Mouse (Mus musculus) layer of hippocampus, adult 2 months (tissue): Measurements from ENCODE around the gene 1700037C18Rik. TPM values are rescaled to one million over a fixed set of nuclear protein-coding genes. Genes with fewer than 3 reads are reported as not detected.
"Not testable (repeated sequence)": the region's sequence is repeated elsewhere in the genome, so short reads cannot be mapped to it uniquely, and the experiment has no call there.

ENCODE experiments used
- DNase-seq, 2 experiments: peaks; one replicate each; pipeline ENCODE4 v3.0.0; 2022; ENCODE audit warnings: low spot score in 2 of 2
- H3K27ac ChIP-seq: fragments of 200-600 bp; 2 replicates; pipeline ENCODE4 v1.8.1; 2022
- H3K4me3 ChIP-seq: fragments of 200-600 bp; 2 replicates; pipeline ENCODE4 v1.8.1; 2022; ENCODE audit warnings: mild to moderate bottlenecking
- CTCF ChIP-seq: fragments of 200-600 bp; conservative IDR thresholded peaks from 2 replicates; pipeline ENCODE4 v1.8.1; 2022; ENCODE audit warnings: antibody characterized with exemption, mild to moderate bottlenecking, moderate library complexity
- microRNA-seq, 2 experiments: library from miRNA; unstranded; fragments of <30 nt; microRNA quantifications; one replicate each; pipeline ENCODE4 v1.2.0; 2021
- total RNA-seq, 2 experiments: library from RNA; stranded (reverse); gene quantifications; 2 replicates each; pipeline ENCODE4 v1.2.3; 2021

The 1700037C18Rik gene
- total RNA-seq, 2 experiments from 2014 or later: 4.2 to 4.7 TPM

DNA sequence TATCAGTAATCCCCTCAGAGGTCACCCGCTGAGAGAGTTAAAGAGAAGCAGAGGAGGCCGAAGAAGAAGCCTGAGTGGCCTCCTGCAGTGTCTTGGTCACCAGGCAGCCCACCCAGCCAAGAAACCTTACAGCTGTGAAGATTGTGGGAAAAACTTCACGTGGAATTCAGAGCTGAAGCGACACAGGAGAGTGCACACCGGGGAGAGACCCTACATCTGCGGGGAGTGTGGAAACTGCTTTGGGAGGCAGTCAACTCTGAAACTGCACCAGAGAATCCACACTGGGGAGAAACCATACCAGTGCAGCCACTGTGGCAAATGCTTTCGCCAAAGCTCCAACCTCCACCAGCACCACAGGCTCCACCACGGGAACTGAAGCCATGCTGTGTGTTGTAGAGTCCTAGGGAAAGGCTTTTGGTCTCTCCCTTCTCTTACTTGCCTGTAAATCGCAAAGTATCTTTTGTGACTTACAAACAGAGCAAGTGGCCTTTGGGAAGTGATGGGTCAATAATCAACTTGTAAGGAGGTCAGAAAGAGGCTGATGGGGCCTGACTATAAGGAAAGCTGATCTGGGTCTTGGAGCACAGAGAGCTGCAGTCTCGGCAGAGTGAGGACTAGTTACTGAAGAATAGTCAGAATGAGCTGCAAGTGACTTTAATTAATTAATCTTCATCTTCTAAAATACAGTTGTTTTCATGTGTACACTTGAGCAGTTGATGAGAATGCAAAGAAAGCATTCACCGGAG, 53.9 kb downstream of the 1700037C18Rik start:
- Histone ChIP-seq H3K4me3 (no peak overlapping the region), H3K27ac (no peak overlapping the region)
- DNase-seq: no peak
- no peak for TF ChIP-seq CTCF

DNA sequence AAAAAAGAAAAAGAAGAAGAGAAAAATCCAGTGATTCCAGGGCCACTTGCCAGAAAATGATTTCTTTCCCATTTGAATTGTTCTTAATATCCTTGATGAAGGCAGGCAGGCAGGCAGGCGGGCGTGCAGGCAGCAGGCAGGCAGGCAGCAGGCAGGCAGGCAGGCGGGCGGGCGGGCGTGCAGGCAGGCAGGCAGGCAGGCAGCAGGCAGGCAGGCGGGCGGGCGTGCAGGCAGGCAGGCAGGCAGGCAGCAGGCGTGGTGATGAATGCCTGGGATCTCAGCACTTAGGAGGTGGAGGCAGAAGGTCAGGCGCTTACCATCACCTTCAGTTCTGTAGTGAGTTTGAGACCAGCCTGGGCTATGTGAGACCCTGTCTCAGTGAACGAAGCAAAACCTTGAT, 55.9 kb downstream of the 1700037C18Rik start:
- Histone ChIP-seq H3K27ac (no peak overlapping the region), H3K4me3 (no peak overlapping the region)
- peak; percentile 37 to 40 for DNase-seq
- TF ChIP-seq CTCF: no peak

DNA sequence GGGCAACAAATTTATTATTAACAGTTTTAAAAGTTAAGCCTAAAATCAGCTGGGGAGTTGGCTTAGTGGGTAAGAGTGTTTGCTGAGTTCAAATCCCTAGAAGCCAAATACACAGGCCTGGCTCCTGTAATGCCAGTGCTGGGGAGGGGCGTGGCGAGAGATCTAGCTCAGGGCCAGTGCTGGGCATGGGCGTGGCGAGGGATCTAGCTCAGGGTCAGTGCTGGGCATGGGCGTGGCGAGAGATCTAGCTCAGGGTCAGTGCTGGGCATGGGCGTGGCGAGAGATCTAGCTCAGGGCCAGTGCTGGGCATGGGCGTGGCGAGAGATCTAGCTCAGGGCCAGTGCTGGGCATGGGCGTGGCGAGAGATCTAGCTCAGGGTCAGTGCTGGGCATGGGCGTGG, 57.2 kb downstream of the 1700037C18Rik start:
- not testable (repeated sequence) for H3K4me3 ChIP-seq, H3K27ac ChIP-seq, DNase-seq

DNA sequence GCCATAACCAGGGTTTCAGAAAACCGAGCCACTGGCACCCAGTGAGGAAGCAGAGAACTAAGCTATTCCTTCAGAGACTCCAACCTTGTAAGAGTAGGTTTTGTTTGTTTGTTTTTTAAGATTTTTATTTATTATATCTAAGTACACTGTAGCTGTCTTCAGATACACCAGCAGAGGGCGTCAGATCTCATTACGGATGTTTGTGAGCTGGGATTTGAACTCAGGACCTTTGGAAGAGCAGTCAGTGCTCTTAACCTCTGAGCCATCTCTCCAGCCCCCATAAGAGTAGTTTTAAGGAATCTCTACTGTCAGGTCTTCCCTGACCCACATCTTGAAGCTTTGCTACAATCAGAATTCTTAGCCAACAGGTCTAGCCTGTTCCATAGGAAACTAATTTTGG, 60.1 kb downstream of the 1700037C18Rik start:
- Histone ChIP-seq H3K27ac (no peak overlapping the region), H3K4me3 (no peak overlapping the region)
- TF ChIP-seq CTCF: peak; percentile 62
- no peak for DNase-seq

DNA sequence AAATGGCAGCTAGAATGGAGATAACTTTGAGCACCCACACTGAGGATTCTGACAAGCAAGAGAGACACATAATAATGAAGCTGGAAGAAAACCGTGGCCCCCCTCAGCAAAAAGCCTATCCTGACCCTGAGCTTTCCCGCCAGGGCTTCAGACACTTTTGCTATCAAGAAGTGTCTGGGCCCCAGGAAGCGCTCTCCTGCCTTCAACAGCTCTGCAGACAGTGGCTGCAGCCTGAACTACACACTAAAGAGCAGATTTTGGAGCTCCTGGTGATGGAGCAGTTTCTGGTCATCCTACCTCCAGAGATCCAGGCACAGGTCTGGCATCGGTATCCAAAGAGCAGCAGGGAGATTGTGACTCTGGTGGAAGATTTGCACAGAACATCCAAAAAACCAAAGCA, 60.6 kb downstream of the 1700037C18Rik start:
- no peak for DNase-seq
- TF ChIP-seq CTCF: no peak
- Histone ChIP-seq H3K4me3 (peak overlapping the region; percentile 61), H3K27ac (peak overlapping the region; percentile 95)

DNA sequence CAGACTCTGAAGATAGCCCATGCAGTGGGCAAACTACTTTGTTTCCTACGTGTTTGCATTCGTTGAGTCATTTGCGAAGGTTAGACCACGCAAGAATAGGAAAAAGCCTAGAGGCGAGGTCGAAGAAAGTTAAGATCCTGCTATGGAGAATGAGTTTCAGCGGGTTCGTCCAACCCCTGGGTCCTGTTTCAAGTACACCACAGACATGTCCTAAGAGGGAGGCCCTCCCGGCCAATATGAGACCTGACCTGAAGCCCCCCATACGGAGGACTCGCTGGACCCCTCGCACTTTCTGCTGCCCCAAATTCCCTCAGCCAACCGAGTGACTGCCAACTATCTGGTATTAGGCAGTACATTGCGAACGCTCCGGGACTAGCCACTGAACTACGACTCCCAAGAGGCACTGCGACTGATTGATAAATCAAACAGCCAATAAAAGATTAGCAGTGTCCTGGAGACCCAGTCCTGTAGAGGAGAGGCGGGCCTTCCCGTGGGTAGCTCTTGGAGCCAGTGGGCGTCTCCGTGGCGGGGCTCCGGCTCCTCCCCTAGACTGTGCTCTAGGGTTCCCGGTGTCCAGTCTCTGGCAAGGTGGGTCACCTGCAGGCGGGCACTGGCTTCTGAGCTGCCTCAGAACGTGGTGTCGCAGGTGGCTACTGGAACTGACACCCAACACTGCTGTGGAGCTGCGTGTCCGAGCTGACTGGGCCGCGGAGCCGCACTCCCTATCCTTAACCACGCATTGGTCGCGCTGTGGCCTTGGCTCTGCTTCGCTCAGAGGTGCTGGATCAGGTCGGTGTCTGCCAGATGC, 61.6 kb downstream of the 1700037C18Rik start, which contains the start of gene Zfp174:
Gene Zfp174 (plus strand): TSS at position 558 of the 808 bp plus-strand sequence.
- DNase-seq: peak; percentile 94 to 98
- peak within 1 kb of the TSS; percentile 95 for H3K27ac ChIP-seq

More for the DNA sequence above, 61.6 kb downstream of the 1700037C18Rik start, which contains the start of gene Zfp174:
- H3K4me3 ChIP-seq: peak within 1 kb of the TSS; percentile 61
- TF ChIP-seq CTCF: no peak

Small RNAs within 50 kb of the gene (microRNA-seq; reads per million reads assigned to microRNA genes)
- gene Gm23493: 0 reads per million in 2 experiments

Other genes starting within 250 kb of the 1700037C18Rik start
- not detected for gene Mefv, start 190.6 kb downstream of the 1700037C18Rik start, total RNA-seq
- 10 to 100 TPM; 20.1 to 20.9 TPM for gene Zfp263, start 164.6 kb downstream of the 1700037C18Rik start, total RNA-seq
- gene Olfr15, start 77.8 kb downstream of the 1700037C18Rik start, total RNA-seq: not detected
- gene Zfp174, start 61.4 kb downstream of the 1700037C18Rik start, total RNA-seq: 1 to 10 TPM; 4.8 to 5.3 TPM
- 10 to 100 TPM; 89.3 to 95.2 TPM for gene Naa60, start 36.3 kb downstream of the 1700037C18Rik start, total RNA-seq
- gene Zfp597, start 24.1 kb downstream of the 1700037C18Rik start, total RNA-seq: 10 to 100 TPM; 21.3 to 23.0 TPM
- under 1 TPM in 1 of 2 experiments, not detected in 1; 0.91 TPM for gene Gm20695, start 24.0 kb downstream of the 1700037C18Rik start, total RNA-seq
- gene Cluap1, start 112 bp upstream of the 1700037C18Rik start, total RNA-seq: 10 to 100 TPM; 32.7 to 37.9 TPM
- gene Nlrc3, start 67.9 kb upstream of the 1700037C18Rik start, total RNA-seq: 1 to 10 TPM; 1.6 to 2.5 TPM
- 10 to 100 TPM; 39.6 to 44.0 TPM for gene Slx4, start 95.1 kb upstream of the 1700037C18Rik start, total RNA-seq
- gene Dnase1, start 128.3 kb upstream of the 1700037C18Rik start, total RNA-seq: not detected
- gene Trap1, start 169.1 kb upstream of the 1700037C18Rik start, total RNA-seq: 10 to 100 TPM; 70.7 to 70.9 TPM